Mouse (Mus musculus) forebrain, embryonic 13.5 days (tissue): ENCODE results near the gene Anks1b. TPM values are rescaled to one million over a fixed set of nuclear protein-coding genes. Genes with fewer than 3 reads are reported as not detected.

Source experiments
- ATAC-seq: fragments of 200-750 bp; cut with Nextera tagmentation; 2 replicates; pipeline ENCODE4 v1.8.0; 2017
- H3K27ac ChIP-seq: fragments of 300-500 bp; sonication (generic); 2 replicates; pipeline ENCODE4 v1.5.1; 2015; ENCODE audit warnings: inconsistent platforms, mild to moderate bottlenecking, moderate library complexity
- H3K27me3 ChIP-seq: fragments of 300-500 bp; sonication (generic); 2 replicates; pipeline ENCODE4 v1.6.1; 2015; ENCODE audit warnings: mild to moderate bottlenecking, inconsistent platforms
- H3K36me3 ChIP-seq: fragments of 300-500 bp; sonication (generic); 2 replicates; pipeline ENCODE4 v1.6.1; 2015; ENCODE audit warnings: mild to moderate bottlenecking, inconsistent platforms; ENCODE audit not compliant: poor library complexity, severe bottlenecking
- H3K4me1 ChIP-seq: fragments of 300-500 bp; sonication (generic); 2 replicates; pipeline ENCODE4 v1.6.1; 2015; ENCODE audit warnings: inconsistent platforms
- H3K4me2 ChIP-seq: fragments of 300-500 bp; sonication (generic); 2 replicates; pipeline ENCODE4 v1.6.1; 2015; ENCODE audit warnings: inconsistent platforms, mild to moderate bottlenecking, moderate library complexity
- H3K4me3 ChIP-seq: fragments of 300-500 bp; sonication (generic); 2 replicates; pipeline ENCODE4 v1.5.1; 2015; ENCODE audit warnings: mild to moderate bottlenecking, inconsistent platforms
- H3K9ac ChIP-seq: fragments of 300-500 bp; sonication (generic); 2 replicates; pipeline ENCODE4 v1.6.1; 2015; ENCODE audit warnings: mild to moderate bottlenecking, inconsistent platforms
- H3K9me3 ChIP-seq: fragments of 300-500 bp; sonication (generic); replicated peaks from 2 replicates; pipeline ENCODE4 v1.6.1; 2016; ENCODE audit warnings: inconsistent platforms
- WGBS: fragments of 180-500 bp; shearing (Covaris S2); methylation state at CpG from one replicate; pipeline ENCODE4 v1.1.7; 2015; 5-methylcytosine and 5-hydroxymethylcytosine counted together
- polyA plus RNA-seq: library from polyadenylated mRNA; unstranded; fragments of >200 nt; fragmentation: Nextera tagmentation; extraction: Ambion mirVana; gene quantifications from 2 replicates; pipeline ENCODE4 v1.2.1, GENCODE M21; 2015

The Anks1b gene
- polyA plus RNA-seq, 1 experiment from 2014 or later = 28.7 TPM

GRCm38 (mm10) chr10:90771046-90771445 lies 897.7 kb downstream of the Anks1b start:
- H3K9ac ChIP-seq = no peak overlapping the region
- H3K4me3 ChIP-seq = no peak overlapping the region
- peak; percentile 71; the same call in 1 of the 2 replicates for ATAC-seq
- no peaks in the 10 kb centered on the region for H3K27me3 ChIP-seq
- 44% methylated on average over 7 of the region's 7 CpGs for WGBS
- peaks cover 23% of the 10 kb centered on the region for H3K4me1 ChIP-seq
- peak overlapping the region; percentile 48; the same call in 1 of the 2 replicates for H3K4me2 ChIP-seq
- no peaks in the 10 kb centered on the region for H3K36me3 ChIP-seq
- H3K27ac ChIP-seq = 0 out of 2 replicates have a peak overlapping the region, but pooled peaks have one; percentile 25
- H3K9me3 ChIP-seq = no peaks in the 10 kb centered on the region

DNA sequence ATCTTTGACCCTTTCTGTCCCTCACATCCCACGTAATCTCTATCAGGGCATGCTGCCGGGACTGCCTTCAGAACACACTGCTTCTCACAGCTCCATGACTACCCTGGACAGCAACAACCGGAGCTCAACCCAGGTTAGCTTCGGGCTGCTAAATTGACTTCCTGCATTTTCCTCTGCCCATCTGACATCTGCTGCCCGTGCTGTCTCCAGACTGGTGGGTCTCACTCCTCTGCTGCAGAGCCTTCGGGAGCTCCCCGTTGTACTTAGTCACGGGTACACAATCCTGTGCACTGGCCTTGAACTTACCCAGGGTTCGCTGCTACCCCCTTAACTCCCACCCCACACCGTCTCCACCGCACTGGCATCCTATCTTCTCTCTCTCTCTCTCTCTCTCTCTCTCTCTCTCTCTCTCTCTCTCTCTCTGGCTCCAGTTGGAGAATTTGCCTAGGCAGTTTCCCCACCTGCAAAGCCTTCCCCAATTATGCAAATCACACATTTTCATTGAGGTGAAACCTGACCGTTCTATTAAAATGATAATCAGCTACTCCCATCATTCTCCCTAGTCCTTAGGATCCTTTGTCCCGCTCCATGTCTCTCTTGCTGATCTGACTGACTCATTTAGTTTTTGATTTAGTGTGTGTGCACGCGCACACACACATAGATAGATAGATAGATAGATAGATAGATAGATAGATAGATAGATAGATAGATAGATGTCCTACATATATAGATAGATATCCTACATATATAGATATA lies 898.3 kb downstream of the Anks1b start:
- Histone ChIP-seq H3K4me3 (no peak overlapping the region), H3K4me1 (peaks cover 23% of the 10 kb centered on the region), H3K4me2 (peak overlapping the region; percentile 48), H3K9me3 (no peaks in the 10 kb centered on the region), H3K27me3 (no peaks in the 10 kb centered on the region), H3K9ac (peak overlapping the region; percentile 27; the same call in 1 of the 2 replicates), H3K27ac (peak overlapping the region; percentile 25; the same call in 1 of the 2 replicates), H3K36me3 (no peaks in the 10 kb centered on the region)
- 8% methylated on average over 15 of the region's 15 CpGs for WGBS
- ATAC-seq = peak; percentile 59; the same call in 1 of the 2 replicates

- WGBS = 41% methylated on average over 13 of the region's 13 CpGs
- ATAC-seq = no peak
- no peaks in the 10 kb centered on the region for H3K4me1 ChIP-seq
Measured at GRCm38 (mm10) chr10:90779561-90780400, 906.5 kb downstream of the Anks1b start.

DNA sequence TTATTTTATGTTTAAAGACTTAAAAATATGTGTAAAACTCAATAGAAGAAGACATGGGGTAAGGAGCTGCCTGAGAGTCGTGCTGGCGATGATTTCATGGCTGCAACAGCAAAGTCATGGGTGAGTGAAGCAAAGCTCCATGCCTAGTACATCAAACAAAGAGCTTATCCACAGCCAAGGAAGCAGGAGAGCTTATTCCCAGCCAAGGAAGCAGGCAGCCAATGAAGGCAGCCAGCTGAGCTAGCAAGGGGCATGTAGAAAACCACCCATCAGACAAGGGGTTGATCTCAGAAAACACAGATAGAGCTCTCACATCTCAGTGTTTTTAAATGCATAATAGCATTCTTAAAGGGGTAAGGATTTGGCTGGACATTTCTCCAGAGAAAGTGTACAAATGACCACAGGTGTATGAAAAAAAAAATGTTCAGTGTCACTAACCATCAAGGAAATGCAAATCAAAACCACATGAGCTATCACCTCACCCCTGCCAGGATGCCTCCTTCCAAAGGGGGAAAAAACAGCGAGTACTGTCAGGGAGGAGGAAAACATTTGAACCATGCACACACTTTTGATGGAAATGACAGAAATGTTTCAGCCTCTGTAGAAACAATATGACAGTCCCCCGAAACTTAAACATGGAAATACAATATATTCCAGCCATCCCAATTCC lies 911.8 kb downstream of the Anks1b start:
- ATAC-seq = no peak
- WGBS = 77% methylated on average over 4 of the region's 4 CpGs

More at GRCm38 (mm10) chr10:90779561-90780400, 906.5 kb downstream of the Anks1b start:
- H3K27me3 ChIP-seq = no peaks in the 10 kb centered on the region
- H3K27ac ChIP-seq = no peak overlapping the region
- no peak overlapping the region for H3K4me2 ChIP-seq
- no peaks in the 10 kb centered on the region for H3K36me3 ChIP-seq
- H3K9me3 ChIP-seq = no peaks in the 10 kb centered on the region
- H3K4me3 ChIP-seq = no peak overlapping the region
- H3K9ac ChIP-seq = no peak overlapping the region

GRCm38 (mm10) chr10:90785680-90786079 lies 912.4 kb downstream of the Anks1b start:
- no peak for ATAC-seq
- WGBS = 93% methylated on average over 8 of the region's 8 CpGs

More for the DNA sequence above, 911.8 kb downstream of the Anks1b start:
- H3K9ac ChIP-seq = no peak overlapping the region
- H3K36me3 ChIP-seq = no peaks in the 10 kb centered on the region
- no peaks in the 10 kb centered on the region for H3K27me3 ChIP-seq
- H3K27ac ChIP-seq = no peak overlapping the region
- H3K4me3 ChIP-seq = no peak overlapping the region
- H3K4me2 ChIP-seq = no peak overlapping the region
- H3K9me3 ChIP-seq = no peaks in the 10 kb centered on the region
- no peaks in the 10 kb centered on the region for H3K4me1 ChIP-seq

GRCm38 (mm10) chr10:90803112-90803511 lies 929.8 kb downstream of the Anks1b start:
- ATAC-seq = no peak
- H3K27me3 ChIP-seq = no peaks in the 10 kb centered on the region
- H3K27ac ChIP-seq = no peak overlapping the region
- no peak overlapping the region for H3K4me2 ChIP-seq
- no peaks in the 10 kb centered on the region for H3K36me3 ChIP-seq
- WGBS = 51% methylated on average over 6 of the region's 6 CpGs
- peaks cover 3% of the 10 kb centered on the region; the same call in 1 of the 2 replicates for H3K4me1 ChIP-seq
- no peaks in the 10 kb centered on the region for H3K9me3 ChIP-seq
- H3K9ac ChIP-seq = no peak overlapping the region
- H3K4me3 ChIP-seq = no peak overlapping the region

More at GRCm38 (mm10) chr10:90785680-90786079, 912.4 kb downstream of the Anks1b start:
- Histone ChIP-seq H3K4me3 (no peak overlapping the region), H3K36me3 (no peaks in the 10 kb centered on the region), H3K9ac (no peak overlapping the region), H3K9me3 (no peaks in the 10 kb centered on the region), H3K4me2 (no peak overlapping the region), H3K27ac (no peak overlapping the region), H3K4me1 (no peaks in the 10 kb centered on the region), H3K27me3 (no peaks in the 10 kb centered on the region)

DNA sequence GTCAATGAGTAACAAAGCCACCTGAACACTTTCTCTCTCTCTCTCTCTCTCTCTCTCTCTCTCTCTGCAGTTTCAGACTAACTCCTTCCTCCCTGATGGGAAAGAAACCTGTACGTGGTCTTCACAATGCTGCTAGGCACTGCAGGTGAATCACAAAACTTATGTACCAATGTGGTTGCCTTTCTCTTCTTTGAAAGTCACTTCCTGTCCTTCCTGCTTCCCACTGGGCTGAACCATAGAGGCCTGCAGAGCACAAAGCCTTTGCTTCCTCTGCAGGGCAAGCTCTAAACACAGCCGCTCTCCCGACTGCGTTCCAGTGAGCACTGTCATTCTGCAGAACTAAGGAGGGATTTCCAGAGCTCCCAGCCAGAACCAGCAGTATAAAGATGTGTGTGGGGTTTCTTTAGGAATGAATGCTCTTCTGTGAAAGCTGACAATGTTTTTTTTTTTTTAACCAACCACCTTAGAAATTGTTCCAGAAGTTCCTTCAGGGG lies 931.3 kb downstream of the Anks1b start:
- Histone ChIP-seq H3K9me3 (no peaks in the 10 kb centered on the region), H3K27ac (no peak overlapping the region), H3K36me3 (no peaks in the 10 kb centered on the region), H3K4me3 (no peak overlapping the region), H3K9ac (no peak overlapping the region), H3K4me1 (peaks cover 3% of the 10 kb centered on the region; the same call in 1 of the 2 replicates), H3K4me2 (no peak overlapping the region), H3K27me3 (no peaks in the 10 kb centered on the region)
- 11% methylated on average over 4 of the region's 4 CpGs for WGBS
- ATAC-seq = no peak

DNA sequence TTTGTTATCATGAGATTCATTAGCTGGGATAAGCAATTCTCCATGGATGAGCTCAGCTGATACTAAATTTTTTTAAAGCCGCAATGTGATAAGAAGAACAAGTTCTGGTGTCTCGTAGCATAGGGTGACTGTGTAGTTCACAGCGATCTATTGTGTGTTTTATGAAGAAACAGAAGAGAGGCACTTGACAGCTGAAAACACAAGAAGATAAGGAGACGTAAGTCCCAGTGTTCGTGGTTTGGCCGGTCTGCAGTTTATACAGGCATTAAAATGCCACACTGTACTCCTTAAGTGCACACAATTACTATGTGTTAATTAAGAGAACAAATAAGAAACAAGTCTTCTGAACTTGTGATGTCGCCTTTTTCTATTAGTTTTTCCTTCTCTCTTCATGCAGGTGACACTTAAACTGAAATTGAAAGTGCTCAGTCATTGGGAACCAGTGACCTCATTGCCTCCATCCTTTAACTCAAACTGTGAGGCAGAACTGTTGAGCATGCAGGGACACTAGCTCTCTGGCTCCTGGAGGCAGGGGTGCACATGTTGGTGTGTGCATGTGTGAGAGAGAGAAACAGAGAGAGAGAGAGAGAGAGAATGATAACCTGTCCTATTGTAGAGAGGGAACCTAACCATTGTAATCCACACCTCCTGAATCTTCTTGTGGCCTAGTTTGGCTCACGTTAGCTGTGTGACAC lies 935.5 kb downstream of the Anks1b start:
- Histone ChIP-seq H3K36me3 (no peaks in the 10 kb centered on the region), H3K4me1 (peaks cover 19% of the 10 kb centered on the region; the same call in 1 of the 2 replicates)

GRCm38 (mm10) chr10:90809911-90810590 lies 936.7 kb downstream of the Anks1b start:
- WGBS = 27% methylated on average over 8 of the region's 8 CpGs

More for the DNA sequence above, 935.5 kb downstream of the Anks1b start:
- ATAC-seq = no peak
- no peak overlapping the region for H3K9ac ChIP-seq
- H3K27ac ChIP-seq = no peak overlapping the region
- 72% methylated on average over 8 of the region's 8 CpGs for WGBS
- no peaks in the 10 kb centered on the region for H3K27me3 ChIP-seq
- no peaks in the 10 kb centered on the region for H3K9me3 ChIP-seq
- no peak overlapping the region for H3K4me2 ChIP-seq
- no peak overlapping the region for H3K4me3 ChIP-seq

GRCm38 (mm10) chr10:90811446-90811845 lies 938.1 kb downstream of the Anks1b start:
- Histone ChIP-seq H3K4me2 (no peak overlapping the region), H3K4me1 (peaks cover 30% of the 10 kb centered on the region), H3K9ac (no peak overlapping the region), H3K4me3 (no peak overlapping the region), H3K27me3 (no peaks in the 10 kb centered on the region), H3K36me3 (no peaks in the 10 kb centered on the region), H3K9me3 (no peaks in the 10 kb centered on the region), H3K27ac (no peak overlapping the region)
- no peak for ATAC-seq
- WGBS = 81% methylated on average over 4 of the region's 4 CpGs

More at GRCm38 (mm10) chr10:90809911-90810590, 936.7 kb downstream of the Anks1b start:
- H3K4me1 ChIP-seq = peaks cover 29% of the 10 kb centered on the region
- no peaks in the 10 kb centered on the region for H3K9me3 ChIP-seq
- H3K36me3 ChIP-seq = no peaks in the 10 kb centered on the region
- no peaks in the 10 kb centered on the region for H3K27me3 ChIP-seq
- no peak overlapping the region for H3K4me3 ChIP-seq
- no peak overlapping the region for H3K27ac ChIP-seq
- no peak overlapping the region for H3K4me2 ChIP-seq
- no peak for ATAC-seq
- no peak overlapping the region for H3K9ac ChIP-seq

DNA sequence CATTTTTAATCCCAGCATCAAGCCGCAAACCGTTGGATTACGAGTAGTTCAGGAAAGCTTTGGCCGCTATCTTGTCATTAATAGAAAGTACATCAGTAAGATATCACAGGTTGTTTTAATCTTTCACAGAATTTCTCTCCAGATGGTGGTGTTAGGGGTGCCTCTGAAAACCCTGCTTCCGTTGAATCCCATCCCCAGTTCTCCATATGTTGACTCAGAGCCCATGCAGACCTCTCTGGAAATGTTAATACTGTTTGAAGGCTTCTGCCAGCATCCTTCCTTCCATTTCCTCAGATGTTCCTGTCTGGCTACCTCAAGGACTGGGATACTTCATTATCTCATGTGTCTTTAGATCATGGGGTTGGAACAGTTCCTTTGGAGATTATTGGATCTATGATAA lies 940.0 kb downstream of the Anks1b start:
- H3K4me2 ChIP-seq = no peak overlapping the region
- H3K4me1 ChIP-seq = peaks cover 41% of the 10 kb centered on the region
- no peaks in the 10 kb centered on the region for H3K36me3 ChIP-seq
- no peak overlapping the region for H3K4me3 ChIP-seq
- no peak overlapping the region for H3K27ac ChIP-seq
- no peak for ATAC-seq
- 90% methylated on average over 5 of the region's 5 CpGs for WGBS
- H3K27me3 ChIP-seq = no peaks in the 10 kb centered on the region
- H3K9ac ChIP-seq = no peak overlapping the region
- no peaks in the 10 kb centered on the region for H3K9me3 ChIP-seq
